19 mouse cellular contexts compared by ENCODE assay signal in the genomic region with DNA sequence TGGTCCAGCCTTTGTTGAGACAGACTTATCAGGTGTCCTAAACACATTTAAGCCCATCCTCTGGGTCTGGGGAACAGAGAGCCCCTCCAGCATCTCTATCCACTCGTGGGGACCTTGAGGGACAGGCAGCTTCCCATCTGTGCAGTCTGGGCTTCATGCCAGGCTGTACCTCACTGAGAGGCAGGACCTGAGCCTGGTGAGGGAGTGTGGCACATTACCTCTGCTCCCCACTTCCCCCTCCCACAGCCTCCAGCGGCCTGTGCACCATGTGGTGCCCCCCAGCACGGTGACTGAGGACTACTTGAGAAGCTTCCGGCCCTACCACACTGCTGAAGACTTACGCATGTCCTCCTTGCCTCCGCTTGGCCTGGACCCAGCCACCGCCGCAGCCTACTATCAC. TPM values are rescaled to one million over a fixed set of nuclear protein-coding genes. Genes with fewer than 3 reads are reported as not detected.
A peak's percentile ranks its signal among the peaks of the same experiment; 100 is the strongest.
DNase-seq lines count a peak whose midpoint lies in the region; ATAC-seq and TF ChIP-seq lines count a peak whose summit lies in the region.
"Had no signal": no experiment of that assay in that cellular context is flagged by ENCODE, and none has a peak within 500 bp of the region (broad histone marks: within the 10 kb centered on the region; RNA-seq: fewer than 3 reads in every experiment).

No protein-coding gene starts in this region.

- H3K4me3 ChIP-seq in hindbrain, embryonic 11.5 days (ENCODE audit: low read depth, low read length): no peak overlapping the region
- H3K4me3 ChIP-seq in hindbrain, embryonic 14.5 days (replicated peaks; ENCODE audit: low read length): no peak overlapping the region
- H3K4me3 ChIP-seq in E14TG2a.4 (replicated peaks; ENCODE audit: low read length): peak overlapping the region; percentile 50; the same call in 1 of the 2 replicates
- H3K4me3 ChIP-seq in embryonic facial prominence, embryonic 10.5 days: no peak overlapping the region
- H3K4me3 ChIP-seq: embryonic facial prominence, embryonic 15.5 days; gastrocnemius, adult 2 months had no signal

- H3K4me2 ChIP-seq in hindbrain, embryonic 11.5 days (replicated peaks; ENCODE audit: low read depth, low read length): no peak overlapping the region
- no peak overlapping the region for H3K4me2 ChIP-seq in hindbrain, embryonic 14.5 days (replicated peaks)
- H3K4me2 ChIP-seq: embryonic facial prominence, embryonic 15.5 days had no signal

- no peak for TF ChIP-seq CTCF in E14TG2a.4 (conservative IDR thresholded peaks at IDR 0.05; ENCODE audit: low read length)

- H3K9me3 ChIP-seq in hindbrain, embryonic 11.5 days (ENCODE audit: control insufficient read depth, low read length): no peaks in the 10 kb centered on the region
- H3K9me3 ChIP-seq in hindbrain, embryonic 14.5 days (ENCODE audit: control insufficient read depth, low read length): no peaks in the 10 kb centered on the region
- H3K9me3 ChIP-seq in E14TG2a.4 (ENCODE audit: low read length): no peaks in the 10 kb centered on the region
- H3K9me3 ChIP-seq in embryonic facial prominence, embryonic 10.5 days: peaks cover 11% of the 10 kb centered on the region; the same call in 1 of the 2 replicates
- H3K9me3 ChIP-seq: embryonic facial prominence, embryonic 15.5 days had no signal

- peaks cover 38% of the 10 kb centered on the region for H3K4me1 ChIP-seq in hindbrain, embryonic 11.5 days (replicated peaks; ENCODE audit: control insufficient read depth, insufficient read depth, low read length)
- peaks cover 49% of the 10 kb centered on the region for H3K4me1 ChIP-seq in hindbrain, embryonic 14.5 days (replicated peaks; ENCODE audit: control insufficient read depth, insufficient read depth, low read length)
- peaks cover 100% of the 10 kb centered on the region for H3K4me1 ChIP-seq in E14TG2a.4 (replicated peaks; ENCODE audit: low read depth, low read length)
- peaks cover 86% of the 10 kb centered on the region for H3K4me1 ChIP-seq in embryonic facial prominence, embryonic 10.5 days

- 0 out of 2 replicates have a peak overlapping the region, but pooled peaks have one; percentile 2 for H3K27ac ChIP-seq in hindbrain, embryonic 11.5 days (ENCODE audit: low read depth, low read length)
- no peak overlapping the region for H3K27ac ChIP-seq in hindbrain, embryonic 14.5 days
- peak overlapping the region; percentile 80 for H3K27ac ChIP-seq in embryonic facial prominence, embryonic 10.5 days (replicated peaks)
- H3K27ac ChIP-seq: embryonic facial prominence, embryonic 15.5 days; gastrocnemius, adult 2 months had no signal

- 91% methylated on average over 8 of the region's 8 CpGs for WGBS in hindbrain, embryonic 11.5 days
- WGBS in hindbrain, embryonic 14.5 days: 75% methylated on average over 8 of the region's 8 CpGs
- 91% methylated on average over 8 of the region's 8 CpGs for WGBS in embryonic facial prominence, embryonic 10.5 days

- H3K27me3 ChIP-seq in hindbrain, embryonic 11.5 days (ENCODE audit: control insufficient read depth, insufficient read depth, low read length): no peaks in the 10 kb centered on the region
- H3K27me3 ChIP-seq in hindbrain, embryonic 14.5 days (ENCODE audit: control insufficient read depth, insufficient read depth, low read length): no peaks in the 10 kb centered on the region
- H3K27me3 ChIP-seq in E14TG2a.4 (ENCODE audit: insufficient read depth, low read length): no peaks in the 10 kb centered on the region
- H3K27me3 ChIP-seq in embryonic facial prominence, embryonic 10.5 days (replicated peaks; ENCODE audit: low read depth, poor library complexity, severe bottlenecking): no peaks in the 10 kb centered on the region
- H3K27me3 ChIP-seq: embryonic facial prominence, embryonic 15.5 days had no signal

- no peak for DNase-seq in cerebellum, adult 8-10 months
- no peak for DNase-seq in hindbrain, embryonic 11.5 days (ENCODE audit: low spot score)
- DNase-seq in hindbrain, embryonic 14.5 days (ENCODE audit: low spot score): no peak
- no peak for DNase-seq in embryonic facial prominence, embryonic 10.5 days (ENCODE audit: low spot score)
- no peak for DNase-seq in right cerebral cortex, adult 18-20 months
- DNase-seq in layer of hippocampus, postnatal 10 days (ENCODE audit: low spot score in 2 of 2): no peak
- DNase-seq: adrenal gland, postnatal 10 days; gastrocnemius, adult 2 months; heart, adult 18-20 months; kidney, adult 18-20 months; kidney, postnatal 14 days; layer of hippocampus, adult 9-11 months; lung, adult 2 months; midbrain, embryonic 14.5 days; thymus, adult 18-20 months had no signal

- no peak overlapping the region for H3K9ac ChIP-seq in hindbrain, embryonic 11.5 days (ENCODE audit: low read depth, low read length)
- H3K9ac ChIP-seq in hindbrain, embryonic 14.5 days: no peak overlapping the region
- H3K9ac ChIP-seq: embryonic facial prominence, embryonic 15.5 days had no signal

- peaks cover 26% of the 10 kb centered on the region for H3K36me3 ChIP-seq in hindbrain, embryonic 11.5 days (ENCODE audit: control insufficient read depth, insufficient read depth, low read length)
- H3K36me3 ChIP-seq in hindbrain, embryonic 14.5 days (replicated peaks; ENCODE audit: control insufficient read depth, insufficient read depth): peaks cover 55% of the 10 kb centered on the region
- H3K36me3 ChIP-seq in E14TG2a.4 (ENCODE audit: insufficient read depth, low read length): peaks cover 100% of the 10 kb centered on the region
- peaks cover 80% of the 10 kb centered on the region for H3K36me3 ChIP-seq in embryonic facial prominence, embryonic 10.5 days (replicated peaks)

- 0 out of 2 replicates have a peak, but pooled peaks have one; percentile 15 for ATAC-seq in cerebellum, adult (ENCODE audit: insufficient number of reproducible peaks, low FRiP score, low TSS enrichment)
- no peak for ATAC-seq in hindbrain, embryonic 11.5 days (ENCODE audit: low FRiP score)
- ATAC-seq in hindbrain, embryonic 14.5 days (ENCODE audit: low FRiP score): no peak
- ATAC-seq: CD4-positive, CD25-positive, alpha-beta regulatory T cell, adult 4 months had no signal

RNA-seq across cellular contexts. Expression of a gene that starts 22.4 kb away (rescaled TPM):
- polyA plus RNA-seq in hindbrain, embryonic 11.5 days (2014; fragmentation: Nextera tagmentation; extraction: Ambion mirVana): 94.8 and 96.9 TPM in 2 replicates
- 17.5 and 18.2 TPM in 2 replicates for polyA plus RNA-seq in hindbrain, embryonic 14.5 days (2014; fragmentation: Nextera tagmentation; extraction: Ambion mirVana)
- 156 TPM in 2 replicates for polyA plus RNA-seq in embryonic facial prominence, embryonic 10.5 days (2016; fragmentation: Nextera tagmentation; extraction: Ambion mirVana)
- 1 to 10 TPM; 2.5 to 4.2 TPM for total RNA-seq in layer of hippocampus, postnatal 10 days (2021)
